Mouse (Mus musculus): ENCODE measurements around the gene Gne.

- no peak for TF ChIP-seq CTCF (IDR thresholded peaks at IDR 0.05; ENCODE audit: low read depth, low read length)
- TF ChIP-seq POLR2A (IDR thresholded peaks at IDR 0.05; ENCODE audit: extremely low read depth, insufficient read depth, low read length), result no peak
These were observed 10.5 kb upstream of the Gne start for GRCm38 (mm10) chr4:44094475-44094874.

Measured in liver, adult 2 months (tissue).